Mouse (Mus musculus) testis, adult 2 months (tissue): ENCODE results near the gene Msl1.

Source experiments
- CTCF ChIP-seq: fragments of 200-500 bp; IDR thresholded peaks from 2 replicates; pipeline ENCODE4 v1.5.1; 2012; ENCODE audit warnings: low read depth, mild to moderate bottlenecking, inconsistent platforms, low read length, moderate library complexity; ENCODE audit not compliant: control insufficient read depth, insufficient read depth, insufficient replicate concordance
- POLR2A ChIP-seq: fragments of 200-500 bp; IDR thresholded peaks from 2 replicates; pipeline ENCODE4 v1.6.1; 2012; ENCODE audit warnings: low read depth, mild to moderate bottlenecking, inconsistent platforms, low read length, moderate library complexity; ENCODE audit not compliant: control insufficient read depth

DNA sequence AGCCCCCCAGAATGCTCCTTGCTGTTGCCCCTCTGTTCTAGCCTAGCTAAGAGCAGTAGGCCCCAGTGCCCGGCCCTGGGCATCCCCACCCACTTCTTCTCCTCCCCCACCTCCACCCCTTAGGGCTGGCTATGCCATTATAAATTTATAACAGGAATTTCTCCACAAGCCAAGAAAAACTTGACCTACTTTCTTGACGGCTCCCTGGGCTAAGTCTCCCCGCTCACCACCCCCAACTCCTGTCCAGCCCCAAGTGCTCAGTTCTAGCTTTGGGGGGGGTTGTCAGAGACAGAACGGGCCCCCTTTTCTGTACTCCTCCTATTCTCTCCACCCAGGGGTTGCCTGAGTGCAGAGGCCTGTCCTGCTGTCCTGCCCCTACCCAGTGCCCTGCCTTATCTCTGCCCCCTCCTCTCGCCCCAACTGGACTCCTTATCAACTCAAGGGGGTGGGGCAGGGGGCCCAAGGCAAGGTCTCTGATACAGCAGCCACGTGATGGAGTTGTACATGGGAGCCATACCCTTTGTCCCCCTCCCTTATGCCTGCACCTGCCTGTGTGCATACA lies 44.0 kb upstream of the Msl1 start:
- no peak for TF ChIP-seq POLR2A
- TF ChIP-seq CTCF: no peak
